Mouse (Mus musculus) forebrain, embryonic 11.5 days (tissue): ENCODE measurements around the gene Trappc3. TPM values are rescaled to one million over a fixed set of nuclear protein-coding genes. Genes with fewer than 3 reads are reported as not detected.

Source experiments
- ATAC-seq: fragments of 200-750 bp; cut with Nextera tagmentation; replicated peaks from 2 replicates; pipeline ENCODE4 v1.8.0; 2017; ENCODE audit warnings: moderate TSS enrichment; ENCODE audit not compliant: low FRiP score
- DNase-seq: peaks from one replicate; pipeline ENCODE4 v3.0.0-alpha.2; 2017; ENCODE audit warnings: low spot score
- H3K27ac ChIP-seq: fragments of 300-500 bp; sonication (generic); 2 replicates; pipeline ENCODE4 v1.5.1; 2014; ENCODE audit warnings: low read depth, low read length
- H3K27me3 ChIP-seq: fragments of 300-500 bp; sonication (generic); 2 replicates; pipeline ENCODE4 v1.6.1; 2014; ENCODE audit warnings: mild to moderate bottlenecking, low read length, mixed read lengths; ENCODE audit not compliant: control insufficient read depth, insufficient read depth
- H3K36me3 ChIP-seq: fragments of 300-500 bp; sonication (generic); 2 replicates; pipeline ENCODE4 v1.6.1; 2014; ENCODE audit warnings: mild to moderate bottlenecking, low read length, moderate library complexity, mixed read lengths; ENCODE audit not compliant: control insufficient read depth, insufficient read depth
- H3K4me1 ChIP-seq: fragments of 300-500 bp; sonication (generic); replicated peaks from 2 replicates; pipeline ENCODE4 v1.6.1; 2014; ENCODE audit warnings: low read length, mixed read lengths; ENCODE audit not compliant: control insufficient read depth, insufficient read depth
- H3K4me2 ChIP-seq: fragments of 300-500 bp; sonication (generic); 2 replicates; pipeline ENCODE4 v1.6.1; 2014; ENCODE audit warnings: low read depth, mild to moderate bottlenecking, low read length, moderate library complexity, mixed read lengths; ENCODE audit not compliant: severe bottlenecking
- H3K4me3 ChIP-seq: fragments of 300-500 bp; sonication (generic); 2 replicates; pipeline ENCODE4 v1.5.1; 2014; ENCODE audit warnings: low read depth, low read length
- H3K9ac ChIP-seq: fragments of 300-500 bp; sonication (generic); 2 replicates; pipeline ENCODE4 v1.6.1; 2014; ENCODE audit warnings: low read length
- H3K9me3 ChIP-seq: fragments of 300-500 bp; sonication (generic); 2 replicates; pipeline ENCODE4 v1.6.1; 2016; ENCODE audit warnings: low read length, mixed read lengths; ENCODE audit not compliant: control insufficient read depth
- WGBS: fragments of 180-500 bp; shearing (Covaris S2); extraction: QIAGEN DNeasy Blood & Tissue Kit; methylation state at CpG from one replicate; pipeline ENCODE4 v1.1.7; 2014; 5-methylcytosine and 5-hydroxymethylcytosine counted together
- polyA plus RNA-seq: library from polyadenylated mRNA; unstranded; fragments of >200 nt; fragmentation: Nextera tagmentation; extraction: Ambion mirVana; gene quantifications from 2 replicates; pipeline ENCODE4 v1.2.1, GENCODE M21; 2014

The Trappc3 gene
- polyA plus RNA-seq, 1 experiment from 2014 or later: 23.3 TPM

GRCm38 (mm10) chr4:126242510-126242909, 19.6 kb upstream of the Trappc3 start:
- Histone ChIP-seq H3K4me3 (no peak overlapping the region), H3K27me3 (no peaks in the 10 kb centered on the region), H3K9ac (no peak overlapping the region), H3K4me1 (no peaks in the 10 kb centered on the region; the same call in 1 of the 2 replicates), H3K9me3 (no peaks in the 10 kb centered on the region), H3K36me3 (peaks cover 16% of the 10 kb centered on the region), H3K27ac (no peak overlapping the region), H3K4me2 (no peak overlapping the region)
- WGBS: 94% methylated on average over 6 of the region's 6 CpGs
- ATAC-seq (no peak), DNase-seq (no peak)

- H3K4me1 ChIP-seq: peaks cover 5% of the 10 kb centered on the region; the same call in 1 of the 2 replicates
- H3K27ac ChIP-seq: no peak overlapping the region
- no peaks in the 10 kb centered on the region for H3K27me3 ChIP-seq
- WGBS: 81% methylated on average over 13 of the region's 13 CpGs
- ATAC-seq (no peak), DNase-seq (no peak)
- H3K9me3 ChIP-seq: no peaks in the 10 kb centered on the region
- H3K4me2 ChIP-seq: no peak overlapping the region
- H3K36me3 ChIP-seq: no peaks in the 10 kb centered on the region; the same call in 1 of the 2 replicates
- H3K4me3 ChIP-seq: no peak overlapping the region
- no peak overlapping the region for H3K9ac ChIP-seq
Measured at GRCm38 (mm10) chr4:126246202-126246889, 15.8 kb upstream of the Trappc3 start.

- Histone ChIP-seq H3K9ac (peak overlapping the region; percentile 13; the same call in 1 of the 2 replicates), H3K4me1 (peaks cover 8% of the 10 kb centered on the region; the same call in 1 of the 2 replicates), H3K4me2 (no peak overlapping the region), H3K4me3 (no peak overlapping the region), H3K27ac (peak overlapping the region; percentile 55), H3K9me3 (no peaks in the 10 kb centered on the region), H3K27me3 (no peaks in the 10 kb centered on the region), H3K36me3 (no peaks in the 10 kb centered on the region; the same call in 1 of the 2 replicates)
- no peak for DNase-seq
- WGBS: 9% methylated on average over 11 of the region's 11 CpGs
- 0 out of 2 replicates have a peak, but pooled peaks have one; percentile 24 for ATAC-seq
Measured at GRCm38 (mm10) chr4:126248261-126248868, 13.8 kb upstream of the Trappc3 start.

GRCm38 (mm10) chr4:126250659-126251058, 11.5 kb upstream of the Trappc3 start:
- no peak for DNase-seq
- no peak overlapping the region for H3K27ac ChIP-seq

GRCm38 (mm10) chr4:126251655-126252254, 10.4 kb upstream of the Trappc3 start:
- no peak for DNase-seq
- WGBS: 68% methylated on average over 11 of the region's 11 CpGs
- no peak overlapping the region for H3K4me2 ChIP-seq

More at GRCm38 (mm10) chr4:126250659-126251058, 11.5 kb upstream of the Trappc3 start:
- H3K4me1 ChIP-seq: peaks cover 18% of the 10 kb centered on the region
- no peak overlapping the region for H3K9ac ChIP-seq
- H3K36me3 ChIP-seq: no peaks in the 10 kb centered on the region; the same call in 1 of the 2 replicates
- H3K4me2 ChIP-seq: no peak overlapping the region
- H3K9me3 ChIP-seq: no peaks in the 10 kb centered on the region
- no peak overlapping the region for H3K4me3 ChIP-seq
- 55% methylated on average over 4 of the region's 4 CpGs for WGBS
- no peaks in the 10 kb centered on the region for H3K27me3 ChIP-seq
- no peak for ATAC-seq

GRCm38 (mm10) chr4:126252411-126253237, 9.5 kb upstream of the Trappc3 start:
- no peak overlapping the region for H3K27ac ChIP-seq
- H3K4me3 ChIP-seq: no peak overlapping the region
- H3K27me3 ChIP-seq: no peaks in the 10 kb centered on the region
- no peak overlapping the region for H3K9ac ChIP-seq
- H3K36me3 ChIP-seq: no peaks in the 10 kb centered on the region; the same call in 1 of the 2 replicates
- H3K4me1 ChIP-seq: peaks cover 25% of the 10 kb centered on the region
- ATAC-seq (no peak), DNase-seq (no peak)
- no peak overlapping the region for H3K4me2 ChIP-seq
- H3K9me3 ChIP-seq: no peaks in the 10 kb centered on the region
- WGBS: 70% methylated on average over 17 of the region's 17 CpGs

More at GRCm38 (mm10) chr4:126251655-126252254, 10.4 kb upstream of the Trappc3 start:
- no peak for ATAC-seq
- peak overlapping the region; percentile 17; the same call in 1 of the 2 replicates for H3K9ac ChIP-seq
- no peaks in the 10 kb centered on the region for H3K27me3 ChIP-seq
- no peaks in the 10 kb centered on the region; the same call in 1 of the 2 replicates for H3K36me3 ChIP-seq
- H3K27ac ChIP-seq: no peak overlapping the region
- no peaks in the 10 kb centered on the region for H3K9me3 ChIP-seq
- H3K4me1 ChIP-seq: peaks cover 18% of the 10 kb centered on the region
- no peak overlapping the region for H3K4me3 ChIP-seq

GRCm38 (mm10) chr4:126253637-126254272, 8.4 kb upstream of the Trappc3 start:
- H3K4me1 ChIP-seq: peaks cover 23% of the 10 kb centered on the region
- ATAC-seq (no peak), DNase-seq (no peak)
- no peak overlapping the region for H3K9ac ChIP-seq
- H3K4me3 ChIP-seq: peak overlapping the region; percentile 93
- H3K27me3 ChIP-seq: no peaks in the 10 kb centered on the region
- peak overlapping the region; percentile 61 for H3K4me2 ChIP-seq
- 79% methylated on average over 14 of the region's 14 CpGs for WGBS
- H3K36me3 ChIP-seq: no peaks in the 10 kb centered on the region; the same call in 1 of the 2 replicates
- no peaks in the 10 kb centered on the region for H3K9me3 ChIP-seq
- H3K27ac ChIP-seq: no peak overlapping the region
